Mouse (Mus musculus) testis, postnatal 10 days (tissue): Measurements from ENCODE around the gene Cnnm3.

Experiments
- DNase-seq: peaks from one replicate; pipeline ENCODE4 v3.0.0; 2021; ENCODE audit warnings: low spot score

Cnnm3 gene

GRCm38 (mm10) chr1:36501261-36501660 lies 10.4 kb upstream of the Cnnm3 start:
- DNase-seq, result peak; percentile 88

GRCm38 (mm10) chr1:36508238-36508637 lies 3.4 kb upstream of the Cnnm3 start:
- no peak for DNase-seq

GRCm38 (mm10) chr1:36512089-36512965 lies 660 bp downstream of the Cnnm3 start:
- DNase-seq, result peak; percentile 60

GRCm38 (mm10) chr1:36512966-36513280 lies 1.3 kb downstream of the Cnnm3 start:
- DNase-seq, result no peak

- DNase-seq, result no peak
Observed at GRCm38 (mm10) chr1:36513310-36513709, 1.6 kb downstream of the Cnnm3 start.

GRCm38 (mm10) chr1:36513718-36514117 lies 2.1 kb downstream of the Cnnm3 start:
- DNase-seq, result peak; percentile 59

GRCm38 (mm10) chr1:36518259-36518658 lies 6.6 kb downstream of the Cnnm3 start:
- no peak for DNase-seq

- DNase-seq, result no peak
Observed at GRCm38 (mm10) chr1:36519626-36520025, 8.0 kb downstream of the Cnnm3 start.

- no peak for DNase-seq
Observed at GRCm38 (mm10) chr1:36522210-36522609, 10.5 kb downstream of the Cnnm3 start.

- no peak for DNase-seq
Observed at GRCm38 (mm10) chr1:36523332-36524013, 11.8 kb downstream of the Cnnm3 start.

GRCm38 (mm10) chr1:36524058-36524457 lies 12.4 kb downstream of the Cnnm3 start:
- no peak for DNase-seq

GRCm38 (mm10) chr1:36525774-36526173 lies 14.1 kb downstream of the Cnnm3 start:
- no peak for DNase-seq

- no peak for DNase-seq
Observed at GRCm38 (mm10) chr1:36526903-36527302, 15.2 kb downstream of the Cnnm3 start.

- no peak for DNase-seq
Observed at GRCm38 (mm10) chr1:36528351-36528750, 16.7 kb downstream of the Cnnm3 start.

GRCm38 (mm10) chr1:36529274-36529673 lies 17.6 kb downstream of the Cnnm3 start:
- no peak for DNase-seq

- DNase-seq, result no peak
Observed at GRCm38 (mm10) chr1:36529875-36530274, 18.2 kb downstream of the Cnnm3 start.

GRCm38 (mm10) chr1:36530485-36530884 lies 18.8 kb downstream of the Cnnm3 start:
- no peak for DNase-seq

GRCm38 (mm10) chr1:36530962-36531361 lies 19.3 kb downstream of the Cnnm3 start:
- no peak for DNase-seq

GRCm38 (mm10) chr1:36531461-36531860 lies 19.8 kb downstream of the Cnnm3 start:
- DNase-seq, result no peak

- no peak for DNase-seq
Observed at GRCm38 (mm10) chr1:36533546-36533945, 21.9 kb downstream of the Cnnm3 start.

- DNase-seq, result no peak
Observed at GRCm38 (mm10) chr1:36534595-36535058, 23.0 kb downstream of the Cnnm3 start.

- no peak for DNase-seq
Observed at GRCm38 (mm10) chr1:36535477-36536396, 24.1 kb downstream of the Cnnm3 start.
